ENCODE assay signal across 8 mouse cellular contexts in the genomic region with DNA sequence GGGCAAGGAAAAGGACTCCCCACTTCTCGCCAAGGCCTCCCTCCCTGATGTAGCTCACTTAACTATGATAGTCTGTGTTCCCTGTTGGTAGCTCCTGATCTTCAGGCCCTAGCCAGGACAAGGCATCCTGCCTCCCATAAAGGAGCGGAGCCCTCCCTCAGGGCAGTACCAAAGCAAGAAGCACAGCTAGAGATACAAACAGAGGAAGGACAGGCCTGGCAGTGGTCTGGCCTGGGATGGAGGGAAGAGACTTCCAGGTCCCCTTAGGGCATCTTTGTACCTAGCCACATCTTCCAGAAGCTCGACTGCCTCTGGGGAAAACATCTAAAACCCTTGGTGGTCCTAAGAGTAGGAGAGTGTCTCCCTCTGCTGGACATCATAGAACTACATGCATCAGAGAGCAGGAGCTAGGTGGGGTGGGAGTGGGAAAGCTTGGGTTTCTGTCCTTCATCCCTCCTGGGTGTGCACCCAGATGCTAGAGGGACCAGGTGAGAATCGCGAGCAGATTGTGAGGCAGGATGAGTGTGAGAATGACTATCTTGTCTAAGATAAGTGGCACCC. TPM values are rescaled to one million over a fixed set of nuclear protein-coding genes. Genes with fewer than 3 reads are reported as not detected.
A peak's percentile ranks its signal among the peaks of the same experiment; 100 is the strongest.
DNase-seq lines count a peak whose midpoint lies in the region; ATAC-seq and TF ChIP-seq lines count a peak whose summit lies in the region.

No protein-coding gene starts in this region.

- no peak for ATAC-seq in embryonic facial prominence, embryonic 12.5 days (ENCODE audit: insufficient number of reproducible peaks, insufficient read depth, low FRiP score, low TSS enrichment)
- ATAC-seq in intestine, embryonic 15.5 days, result 0 out of 2 replicates have a peak, but pooled peaks have one; percentile 17

- TF ChIP-seq CTCF in lung, adult 2 months (IDR thresholded peaks at IDR 0.05; ENCODE audit: insufficient read depth, low read length), result peak; percentile 25; the same call in 1 of the 2 replicates

- DNase-seq in adrenal gland, postnatal 10 days, result peak; percentile 50
- DNase-seq in adrenal gland, adult 8-10 months, result no peak
- DNase-seq in lung, adult 2 months, result no peak
- DNase-seq in lung, adult 18-20 months, result no peak
- peak; percentile 60 for DNase-seq in lung, postnatal 14 days
- DNase-seq in splenic B cell, adult 2 months (ENCODE audit: low read depth, low spot score), result peak; percentile 74

- no peak overlapping the region for H3K4me2 ChIP-seq in embryonic facial prominence, embryonic 12.5 days (replicated peaks)
- H3K4me2 ChIP-seq in intestine, embryonic 15.5 days (replicated peaks), result no peak overlapping the region

- no peaks in the 10 kb centered on the region for H3K27me3 ChIP-seq in embryonic facial prominence, embryonic 12.5 days
- H3K27me3 ChIP-seq in intestine, embryonic 15.5 days (replicated peaks), result no peaks in the 10 kb centered on the region
- H3K27me3 ChIP-seq in splenic B cell, adult 2 months (ENCODE audit: control insufficient read depth, insufficient read depth, low read length, poor library complexity, severe bottlenecking), result no peaks in the 10 kb centered on the region

- H3K36me3 ChIP-seq in embryonic facial prominence, embryonic 12.5 days, result no peaks in the 10 kb centered on the region
- no peaks in the 10 kb centered on the region for H3K36me3 ChIP-seq in intestine, embryonic 15.5 days
- H3K36me3 ChIP-seq in splenic B cell, adult 2 months (ENCODE audit: control insufficient read depth, insufficient read depth, low read length, poor library complexity, severe bottlenecking), result no peaks in the 10 kb centered on the region

- H3K9me3 ChIP-seq in embryonic facial prominence, embryonic 12.5 days, result no peaks in the 10 kb centered on the region
- no peaks in the 10 kb centered on the region for H3K9me3 ChIP-seq in intestine, embryonic 15.5 days

- no peaks in the 10 kb centered on the region for H3K4me1 ChIP-seq in lung, adult 2 months (ENCODE audit: control insufficient read depth, insufficient read depth, low read length)
- peaks cover 18% of the 10 kb centered on the region for H3K4me1 ChIP-seq in embryonic facial prominence, embryonic 12.5 days
- H3K4me1 ChIP-seq in intestine, embryonic 15.5 days (replicated peaks), result peaks cover 14% of the 10 kb centered on the region

- H3K4me3 ChIP-seq in lung, adult 2 months (replicated peaks; ENCODE audit: extremely low read depth, low read depth, low read length), result no peak overlapping the region
- no peak overlapping the region for H3K4me3 ChIP-seq in embryonic facial prominence, embryonic 12.5 days
- H3K4me3 ChIP-seq in intestine, embryonic 15.5 days (replicated peaks), result no peak overlapping the region

- peak overlapping the region; percentile 9; the same call in 1 of the 2 replicates for H3K27ac ChIP-seq in embryonic facial prominence, embryonic 12.5 days
- H3K27ac ChIP-seq in intestine, embryonic 15.5 days, result peak overlapping the region; percentile 41; the same call in 1 of the 2 replicates

- 32% methylated on average over 5 of the region's 5 CpGs for WGBS in lung, adult 2 months
- WGBS in embryonic facial prominence, embryonic 12.5 days, result 33% methylated on average over 5 of the region's 5 CpGs
- WGBS in intestine, embryonic 15.5 days, result 41% methylated on average over 5 of the region's 5 CpGs

- no peak for TF ChIP-seq POLR2A in lung, adult 2 months (IDR thresholded peaks at IDR 0.05; ENCODE audit: borderline replicate concordance, extremely low read depth, low read depth, low read length)

- H3K9ac ChIP-seq in embryonic facial prominence, embryonic 12.5 days, result no peak overlapping the region
- H3K9ac ChIP-seq in intestine, embryonic 15.5 days, result no peak overlapping the region

RNA-seq across cellular contexts. Expression of a gene that starts 1.5 kb away (rescaled TPM):
- 1 to 10 TPM; 4.0 to 5.6 TPM for total RNA-seq in adrenal gland, postnatal 10 days (2021)
- 1 to 10 TPM in 1 of 4 experiments, under 1 TPM in 3; 0.73 to 1.3 (median 0.86) TPM for total RNA-seq in adrenal gland, adult 8-10 months (2022)
- polyA plus RNA-seq in lung, adult 2 months (2012; rRNA removed), result 16.4 and 43.2 TPM in 2 replicates
- 16.6 and 19.2 TPM in 2 replicates for polyA plus RNA-seq in embryonic facial prominence, embryonic 12.5 days (2016; fragmentation: Nextera tagmentation; extraction: Ambion mirVana)
- polyA plus RNA-seq in intestine, embryonic 15.5 days (2015; fragmentation: Nextera tagmentation; extraction: Ambion mirVana), result 70.8 and 77.4 TPM in 2 replicates

RNA-seq across cellular contexts. Expression of a gene that starts 18.8 kb away (rescaled TPM):
- 1 to 10 TPM; 6.1 to 7.0 TPM for total RNA-seq in adrenal gland, postnatal 10 days (2021)
- total RNA-seq in adrenal gland, adult 8-10 months (2022), result 1 to 10 TPM; 2.8 to 8.8 (median 4.2) TPM
- 6.8 TPM in 2 replicates for polyA plus RNA-seq in lung, adult 2 months (2012; rRNA removed)
- polyA plus RNA-seq in embryonic facial prominence, embryonic 12.5 days (2016; fragmentation: Nextera tagmentation; extraction: Ambion mirVana), result 1.5 and 2.0 TPM in 2 replicates
- 1.5 TPM in 2 replicates for polyA plus RNA-seq in intestine, embryonic 15.5 days (2015; fragmentation: Nextera tagmentation; extraction: Ambion mirVana)

RNA-seq across cellular contexts. Expression of a gene that starts 21.0 kb away (rescaled TPM):
- 100 to 1,000 TPM; 353 to 358 TPM for total RNA-seq in adrenal gland, postnatal 10 days (2021)
- 100 to 1,000 TPM; 110 to 212 (median 163) TPM for total RNA-seq in adrenal gland, adult 8-10 months (2022)
- 330 and 336 TPM in 2 replicates for polyA plus RNA-seq in lung, adult 2 months (2012; rRNA removed)
- 24.2 and 31.1 TPM in 2 replicates for polyA plus RNA-seq in embryonic facial prominence, embryonic 12.5 days (2016; fragmentation: Nextera tagmentation; extraction: Ambion mirVana)
- 64.5 and 80.1 TPM in 2 replicates for polyA plus RNA-seq in intestine, embryonic 15.5 days (2015; fragmentation: Nextera tagmentation; extraction: Ambion mirVana)

RNA-seq across cellular contexts. Expression of a gene that starts 26.7 kb away (rescaled TPM):
- 10 to 100 TPM in 1 of 2 experiments, 1 to 10 TPM in 1; 7.5 to 18.2 TPM for total RNA-seq in adrenal gland, postnatal 10 days (2021)
- 1 to 10 TPM; 2.0 to 4.1 (median 2.3) TPM for total RNA-seq in adrenal gland, adult 8-10 months (2022)
- 7.5 and 10.6 TPM in 2 replicates for polyA plus RNA-seq in lung, adult 2 months (2012; rRNA removed)
- polyA plus RNA-seq in embryonic facial prominence, embryonic 12.5 days (2016; fragmentation: Nextera tagmentation; extraction: Ambion mirVana), result 26.0 and 36.0 TPM in 2 replicates
- polyA plus RNA-seq in intestine, embryonic 15.5 days (2015; fragmentation: Nextera tagmentation; extraction: Ambion mirVana), result 20.3 and 20.7 TPM in 2 replicates

RNA-seq across cellular contexts. Expression of a gene that starts 35.7 kb away (rescaled TPM):
- total RNA-seq in adrenal gland, postnatal 10 days (2021), result 10 to 100 TPM; 39.1 to 42.0 TPM
- 10 to 100 TPM; 53.1 to 81.6 (median 58.8) TPM for total RNA-seq in adrenal gland, adult 8-10 months (2022)
- 156 and 178 TPM in 2 replicates for polyA plus RNA-seq in lung, adult 2 months (2012; rRNA removed)
- 11.0 and 13.6 TPM in 2 replicates for polyA plus RNA-seq in embryonic facial prominence, embryonic 12.5 days (2016; fragmentation: Nextera tagmentation; extraction: Ambion mirVana)
- polyA plus RNA-seq in intestine, embryonic 15.5 days (2015; fragmentation: Nextera tagmentation; extraction: Ambion mirVana), result 21.7 and 29.8 TPM in 2 replicates

Comparison
In these comparisons a context has a peak if more than half of its experiments do, and no peak if none do; other contexts are left out.
1. DNase-seq: peak in adrenal gland, postnatal 10 days (single experiment), lung, postnatal 14 days (single experiment) and splenic B cell, adult 2 months (single experiment); none in adrenal gland, adult 8-10 months (single experiment), lung, adult 2 months (single experiment) and lung, adult 18-20 months (0 of 2).